Mouse (Mus musculus) liver, embryonic 14.5 days (tissue): ENCODE measurements around the gene Rbm33. TPM values are rescaled to one million over a fixed set of nuclear protein-coding genes. Genes with fewer than 3 reads are reported as not detected.

Experiments used
- ATAC-seq: fragments of 200-750 bp; cut with Nextera tagmentation; 2 replicates; pipeline ENCODE4 v1.8.0; 2017; ENCODE audit warnings: moderate number of reproducible peaks, mild to moderate bottlenecking, moderate library complexity; ENCODE audit not compliant: insufficient read depth
- DNase-seq, 3 experiments: peaks; one replicate each; pipeline ENCODE4 v3.0.0-alpha.2; 2012 to 2013; ENCODE audit warnings: low read depth in 3 of 3, low spot score in 3 of 3
- H3K27ac ChIP-seq: fragments of 300-500 bp; sonication (generic); 2 replicates; pipeline ENCODE4 v1.5.1; 2014; ENCODE audit warnings: moderate library complexity, mild to moderate bottlenecking, control low read depth, inconsistent platforms
- H3K27me3 ChIP-seq: fragments of 300-500 bp; sonication (generic); 2 replicates; pipeline ENCODE4 v1.6.1; 2014; ENCODE audit warnings: mild to moderate bottlenecking, low read length, moderate library complexity; ENCODE audit not compliant: control insufficient read depth, insufficient read depth
- H3K36me3 ChIP-seq: fragments of 300-500 bp; sonication (generic); replicated peaks from 2 replicates; pipeline ENCODE4 v1.6.1; 2014; ENCODE audit warnings: low read depth; ENCODE audit not compliant: control insufficient read depth, insufficient read depth
- H3K4me1 ChIP-seq, 2 experiments: fragments of 200-500 bp in 1 of 2; fragments of 300-500 bp in 1 of 2; sonication (generic) in 1 of 2; replicated peaks; 2 replicates each; pipeline ENCODE4 v1.6.1; 2012 to 2014; ENCODE audit warnings: antibody characterized with exemption in 1 of 2, inconsistent platforms in 1 of 2, low read length in 1 of 2; ENCODE audit not compliant: control insufficient read depth in 2 of 2, insufficient read depth in 2 of 2
- H3K4me2 ChIP-seq: fragments of 300-500 bp; sonication (generic); 2 replicates; pipeline ENCODE4 v1.6.1; 2014; ENCODE audit warnings: low read depth, mild to moderate bottlenecking, control low read depth, moderate library complexity
- H3K4me3 ChIP-seq, 2 experiments: fragments of 200-500 bp in 1 of 2; fragments of 300-500 bp in 1 of 2; sonication (generic) in 1 of 2; 2 replicates each; pipeline ENCODE4 v1.5.1; 2012 to 2014; ENCODE audit warnings: low read depth in 2 of 2, low read length in 2 of 2, mild to moderate bottlenecking in 2 of 2, control low read depth in 1 of 2, inconsistent platforms in 1 of 2, moderate library complexity in 1 of 2; ENCODE audit not compliant: insufficient read depth in 1 of 2
- H3K9ac ChIP-seq: fragments of 300-500 bp; sonication (generic); replicated peaks from 2 replicates; pipeline ENCODE4 v1.6.1; 2014; ENCODE audit warnings: mild to moderate bottlenecking, control low read depth, moderate library complexity
- H3K9me3 ChIP-seq: fragments of 300-500 bp; sonication (generic); 2 replicates; pipeline ENCODE4 v1.6.1; 2016; ENCODE audit warnings: low read length, mixed read lengths; ENCODE audit not compliant: control insufficient read depth
- CTCF ChIP-seq: IDR thresholded peaks from 2 replicates; pipeline ENCODE4 v1.5.1; 2016; ENCODE audit warnings: antibody characterized with exemption, low read depth, control low read depth
- EP300 ChIP-seq: IDR thresholded peaks from 2 replicates; pipeline ENCODE4 v1.6.1; 2016; ENCODE audit warnings: antibody characterized with exemption, low read depth
- WGBS: fragments of 180-500 bp; shearing (Covaris S2); extraction: QIAGEN DNeasy Blood & Tissue Kit; methylation state at CpG from one replicate; pipeline ENCODE4 v1.1.7; 2014; ENCODE audit not compliant: insufficient replicate concordance; 5-methylcytosine and 5-hydroxymethylcytosine counted together
- polyA plus RNA-seq, 2 experiments: library from polyadenylated mRNA; depleted of rRNA in 1 of 2; stranded (reverse) in 1 of 2; unstranded in 1 of 2; fragments of >200 nt; fragmentation: Nextera tagmentation in 1 of 2; extraction: Ambion mirVana in 1 of 2; gene quantifications; 2 replicates each; pipeline versions ENCODE4 v1.2.1 to v1.2.3; 2012 to 2014

Rbm33 gene
- polyA plus RNA-seq, 2 experiments, result 7.1 to 9.7 TPM

DNA sequence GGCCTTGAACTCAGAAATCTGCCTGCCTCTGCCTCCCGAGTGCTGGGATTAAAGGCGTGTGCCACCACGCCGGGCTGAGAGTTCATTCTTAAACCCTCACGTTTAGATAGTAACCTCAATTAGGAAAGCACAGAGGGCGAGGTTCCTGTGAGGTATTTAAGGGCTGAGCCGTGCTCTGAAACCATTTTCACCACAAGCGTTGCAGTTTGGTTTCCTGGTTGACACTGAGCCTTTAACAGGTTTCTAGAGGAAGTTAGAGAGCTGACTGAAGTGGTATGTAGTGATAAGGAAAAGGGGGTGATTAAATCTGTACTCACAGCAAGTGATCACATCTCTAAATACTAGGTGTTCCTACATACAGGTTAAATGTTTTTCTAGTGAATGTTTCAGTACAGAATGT, 1.4 kb upstream of the Rbm33 start:
- H3K4me1 ChIP-seq, result peaks cover 14 to 23% of the 10 kb centered on the region in 2 experiments
- H3K4me2 ChIP-seq, result peak overlapping the region; percentile 89
- H3K27me3 ChIP-seq, result no peaks in the 10 kb centered on the region
- DNase-seq (peak in 1 of 3 experiments; percentile 20), ATAC-seq (no peak)
- H3K9me3 ChIP-seq, result no peaks in the 10 kb centered on the region
- WGBS, result 17% methylated on average over 8 of the region's 8 CpGs
- TF ChIP-seq EP300, result no peak
- TF ChIP-seq CTCF, result no peak
- H3K4me3 ChIP-seq, result no peak overlapping the region
- H3K27ac ChIP-seq, result no peak overlapping the region
- no peak overlapping the region for H3K9ac ChIP-seq
- no peaks in the 10 kb centered on the region for H3K36me3 ChIP-seq

- 2% methylated on average over 14 of the region's 14 CpGs for WGBS
- Histone ChIP-seq H3K4me2 (peak overlapping the region; percentile 89), H3K36me3 (no peaks in the 10 kb centered on the region; the same call in 1 of the 2 replicates), H3K27ac (peak overlapping the region; percentile 90), H3K9ac (peak overlapping the region; percentile 99), H3K4me1 (peaks cover 17 to 23% of the 10 kb centered on the region in 2 experiments), H3K4me3 (peak overlapping the region; percentile 80 to 89), H3K9me3 (no peaks in the 10 kb centered on the region), H3K27me3 (no peaks in the 10 kb centered on the region)
- DNase-seq, result no peak
- TF ChIP-seq EP300 (no peak), CTCF (no peak)
- ATAC-seq, result peak; percentile 48
Observed at GRCm38 (mm10) chr5:28316151-28316721, 685 bp upstream of the Rbm33 start.

DNA sequence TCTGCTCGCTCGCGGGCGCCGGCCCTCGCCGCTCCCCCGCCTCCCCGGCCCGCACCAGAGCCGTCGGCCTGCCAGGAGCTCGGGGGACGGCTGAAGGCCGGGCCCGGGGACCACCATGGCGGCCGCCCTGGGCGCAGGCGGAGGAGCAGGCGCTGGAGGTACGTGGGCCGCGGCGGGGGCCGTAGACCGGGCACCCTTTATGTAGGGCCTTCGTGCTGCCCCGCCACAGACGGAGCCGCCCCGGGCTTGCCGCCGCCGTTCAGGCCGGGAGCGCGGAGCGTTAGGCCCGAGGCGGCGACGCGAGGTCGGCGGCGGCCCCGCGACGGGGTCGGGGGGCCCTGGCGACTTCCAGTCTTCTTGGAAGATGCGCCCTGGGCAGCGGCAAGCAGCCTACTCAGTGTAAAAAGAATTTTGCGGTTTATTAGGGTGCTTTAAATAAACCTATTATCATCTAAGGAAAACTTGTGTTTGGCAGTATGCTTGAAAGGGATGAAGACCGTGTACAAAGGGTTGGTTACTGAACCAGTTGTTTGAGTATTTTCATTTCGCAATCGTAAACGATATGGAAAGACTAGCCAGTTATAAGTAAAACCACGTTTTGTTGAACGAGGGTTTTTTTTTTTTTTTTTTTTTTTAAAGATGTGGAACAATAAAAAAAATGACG, 464 bp downstream of the Rbm33 start:
- H3K36me3 ChIP-seq, result no peaks in the 10 kb centered on the region; the same call in 1 of the 2 replicates
- H3K4me1 ChIP-seq, result peaks cover 17 to 27% of the 10 kb centered on the region in 2 experiments
- peak overlapping the region; percentile 99 for H3K9ac ChIP-seq
- H3K9me3 ChIP-seq, result no peaks in the 10 kb centered on the region
- WGBS, result under 1% methylated on average over 57 of the region's 62 CpGs
- H3K27me3 ChIP-seq, result no peaks in the 10 kb centered on the region
- peak overlapping the region; percentile 90 for H3K27ac ChIP-seq
- peak overlapping the region; percentile 80 to 89 for H3K4me3 ChIP-seq
- ATAC-seq (peak; percentile 61), DNase-seq (peak in 1 of 3 experiments; percentile 24)
- TF ChIP-seq CTCF, result no peak
- no peak for TF ChIP-seq EP300
- peak overlapping the region; percentile 89 for H3K4me2 ChIP-seq

GRCm38 (mm10) chr5:28317917-28318267, 971 bp downstream of the Rbm33 start:
- H3K4me1 ChIP-seq, result peaks cover 17 to 27% of the 10 kb centered on the region in 2 experiments
- TF ChIP-seq EP300 (no peak), CTCF (no peak)
- 2% methylated on average over 3 of the region's 3 CpGs for WGBS
- peak overlapping the region; percentile 80 to 89 for H3K4me3 ChIP-seq
- no peaks in the 10 kb centered on the region for H3K9me3 ChIP-seq
- peak overlapping the region; percentile 99 for H3K9ac ChIP-seq
- ATAC-seq (no peak), DNase-seq (peak in 1 of 3 experiments; percentile 19)
- H3K27ac ChIP-seq, result peak overlapping the region; percentile 90; the same call in 1 of the 2 replicates
- peaks cover 2% of the 10 kb centered on the region; the same call in 1 of the 2 replicates for H3K36me3 ChIP-seq
- H3K4me2 ChIP-seq, result peak overlapping the region; percentile 89
- H3K27me3 ChIP-seq, result no peaks in the 10 kb centered on the region

GRCm38 (mm10) chr5:28318671-28319070, 1.8 kb downstream of the Rbm33 start:
- Histone ChIP-seq H3K9ac (peak overlapping the region; percentile 99), H3K4me2 (peak overlapping the region; percentile 89), H3K4me3 (peak overlapping the region; percentile 44 to 80), H3K27ac (peak overlapping the region; percentile 13), H3K27me3 (no peaks in the 10 kb centered on the region), H3K9me3 (no peaks in the 10 kb centered on the region), H3K4me1 (peaks cover 17 to 27% of the 10 kb centered on the region in 2 experiments), H3K36me3 (peaks cover 2% of the 10 kb centered on the region; the same call in 1 of the 2 replicates)
- 50% methylated on average over 2 of the region's 2 CpGs for WGBS
- TF ChIP-seq CTCF, result no peak
- no peak for TF ChIP-seq EP300
- no peak for DNase-seq
- ATAC-seq, result no peak
